Mouse (Mus musculus): ENCODE measurements around the gene Cox6b2. TPM values are rescaled to one million over a fixed set of nuclear protein-coding genes. Genes with fewer than 3 reads are reported as not detected.

Cox6b2 gene
- polyA plus RNA-seq, 1 experiment from 2014 or later = 27.0 TPM

DNA sequence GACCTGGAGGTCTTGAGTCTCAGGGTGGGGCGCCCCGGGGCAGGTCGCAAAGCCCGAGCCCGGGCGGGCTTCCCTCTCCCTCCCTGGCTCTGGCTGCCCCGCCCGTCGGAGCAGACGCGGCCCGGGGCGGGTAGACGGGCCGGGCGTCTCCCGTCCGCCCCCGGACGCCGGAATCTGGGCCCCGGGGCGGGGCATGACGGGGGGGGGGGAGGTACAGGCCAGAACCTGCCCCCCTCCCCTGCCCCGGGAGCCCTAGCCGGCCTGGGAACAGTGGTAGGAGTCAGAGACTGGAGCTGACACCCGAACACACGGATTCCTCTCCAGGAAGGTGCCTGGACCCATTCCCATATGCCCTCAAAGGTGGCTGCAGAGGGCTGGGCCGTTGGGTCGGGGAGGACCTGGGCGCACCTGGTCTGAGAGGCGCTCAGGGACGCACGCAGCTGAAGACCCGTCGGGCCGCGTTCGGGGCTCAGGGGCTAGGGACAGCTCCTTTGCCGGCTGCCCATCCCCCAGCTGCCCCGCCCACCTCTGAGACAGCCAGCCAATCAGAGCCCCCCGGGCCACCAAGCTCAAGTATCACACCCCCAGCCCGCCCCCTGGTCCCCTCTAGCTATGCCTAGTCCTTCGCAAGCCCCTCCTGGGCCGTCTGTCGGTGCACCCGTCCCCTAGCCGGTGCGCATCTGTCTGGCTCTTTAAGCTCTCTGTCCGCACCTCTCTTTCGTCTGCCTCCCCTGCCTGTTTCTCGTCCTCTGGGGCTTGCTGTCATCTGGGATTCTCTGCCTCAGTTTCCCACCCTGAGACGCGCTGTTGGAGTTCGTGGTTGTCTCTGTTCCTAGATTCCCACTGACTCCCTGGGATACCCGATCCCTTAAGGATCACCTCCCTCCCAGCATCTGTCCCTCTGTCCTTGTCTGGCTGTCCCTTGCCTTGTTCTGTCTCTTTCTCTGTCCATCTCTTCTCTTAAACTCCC is 24.3 kb upstream of the Cox6b2 start:
- Histone ChIP-seq H3K9me3 (ENCODE audit: control insufficient read depth, low read length) (no peaks in the 10 kb centered on the region), H3K27me3 (ENCODE audit: control insufficient read depth, insufficient read depth, low read length) (peaks cover 42% of the 10 kb centered on the region), H3K4me3 (ENCODE audit: low read depth, low read length) (peak overlapping the region; percentile 20), H3K27ac (ENCODE audit: low read depth, low read length) (no peak overlapping the region), H3K4me1 (ENCODE audit: control insufficient read depth, insufficient read depth, low read length) (no peaks in the 10 kb centered on the region), H3K9ac (ENCODE audit: low read length) (peak overlapping the region; percentile 42), H3K36me3 (ENCODE audit: control insufficient read depth, insufficient read depth, low read length) (no peaks in the 10 kb centered on the region), H3K4me2 (ENCODE audit: low read depth) (peak overlapping the region; percentile 46)
- WGBS = 3% methylated on average over 36 of the region's 56 CpGs
- ATAC-seq (ENCODE audit: insufficient read depth, low FRiP score, low TSS enrichment) = peak; percentile 85
- peak; percentile 83 for DNase-seq (ENCODE audit: low spot score)

DNA sequence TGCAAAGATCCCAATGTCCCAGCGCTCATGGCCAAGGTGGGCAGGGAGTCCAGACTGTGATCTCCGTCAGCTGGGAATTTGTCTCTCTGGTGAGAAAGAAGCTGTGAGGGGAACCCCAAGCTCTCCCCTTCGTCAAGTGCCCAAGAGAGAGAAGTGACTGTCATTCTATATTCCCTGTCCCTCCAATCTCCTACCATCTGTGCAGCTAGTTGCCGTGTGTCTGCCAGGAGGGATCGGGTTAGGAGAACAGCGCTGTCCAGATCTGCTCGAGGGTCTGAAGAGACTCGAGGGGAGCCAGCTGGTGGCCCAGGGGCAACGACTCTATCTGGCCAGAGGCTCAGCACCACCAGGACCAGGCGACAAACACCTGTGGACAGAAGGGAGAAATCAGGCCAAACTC is 23.2 kb upstream of the Cox6b2 start:
- H3K27me3 ChIP-seq (ENCODE audit: control insufficient read depth, insufficient read depth, low read length) = peaks cover 42% of the 10 kb centered on the region
- H3K9ac ChIP-seq (ENCODE audit: low read length) = no peak overlapping the region
- 44% methylated on average over 10 of the region's 10 CpGs for WGBS

DNA sequence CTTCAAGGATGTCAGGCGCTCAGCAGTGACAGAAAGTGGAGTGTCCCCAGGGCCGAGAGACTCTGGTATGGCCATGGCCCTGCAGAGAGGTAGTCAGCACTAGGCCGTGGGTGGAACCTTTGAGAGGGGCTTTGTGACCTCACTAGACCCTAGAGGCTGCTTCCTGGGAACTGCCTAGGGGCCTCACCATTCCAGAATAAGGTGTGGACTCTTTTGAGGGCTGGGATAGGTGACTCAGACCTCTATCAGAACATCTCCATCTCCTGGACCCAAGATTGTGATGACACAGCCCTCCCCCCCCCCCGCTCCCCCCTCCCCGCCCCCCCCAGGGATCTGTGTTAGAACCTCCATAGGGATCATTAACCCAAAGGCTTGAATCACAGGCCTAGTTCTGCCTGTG is 18.3 kb upstream of the Cox6b2 start, which contains the start of gene Fam71e2:
Gene Fam71e2 (minus strand): TSS at position 101 of the 400 bp plus-strand sequence.
- no peak within 1 kb of the TSS for H3K4me2 ChIP-seq (ENCODE audit: low read depth)
- H3K9me3 ChIP-seq (ENCODE audit: control insufficient read depth, low read length) = no peaks in the 10 kb centered on the region
- H3K36me3 ChIP-seq (ENCODE audit: control insufficient read depth, insufficient read depth, low read length) = no peaks in the 10 kb centered on the region
- peaks cover 10% of the 10 kb centered on the region for H3K27me3 ChIP-seq (ENCODE audit: control insufficient read depth, insufficient read depth, low read length)
- no peak within 1 kb of the TSS for H3K4me3 ChIP-seq (ENCODE audit: low read depth, low read length)
- no peaks in the 10 kb centered on the region for H3K4me1 ChIP-seq (ENCODE audit: control insufficient read depth, insufficient read depth, low read length)
- no peak within 1 kb of the TSS for H3K9ac ChIP-seq (ENCODE audit: low read length)
- no peak within 1 kb of the TSS for H3K27ac ChIP-seq (ENCODE audit: low read depth, low read length)
- 79% methylated on average over 3 of the region's 5 CpGs for WGBS
- DNase-seq (ENCODE audit: low spot score) = no peak
- ATAC-seq (ENCODE audit: insufficient read depth, low FRiP score, low TSS enrichment) = no peak

More for the DNA sequence above, 23.2 kb upstream of the Cox6b2 start:
- ATAC-seq (ENCODE audit: insufficient read depth, low FRiP score, low TSS enrichment) (no peak), DNase-seq (ENCODE audit: low spot score) (no peak)
- no peak overlapping the region for H3K4me3 ChIP-seq (ENCODE audit: low read depth, low read length)
- no peaks in the 10 kb centered on the region for H3K9me3 ChIP-seq (ENCODE audit: control insufficient read depth, low read length)
- H3K27ac ChIP-seq (ENCODE audit: low read depth, low read length) = no peak overlapping the region
- no peaks in the 10 kb centered on the region for H3K36me3 ChIP-seq (ENCODE audit: control insufficient read depth, insufficient read depth, low read length)
- no peak overlapping the region for H3K4me2 ChIP-seq (ENCODE audit: low read depth)
- no peaks in the 10 kb centered on the region for H3K4me1 ChIP-seq (ENCODE audit: control insufficient read depth, insufficient read depth, low read length)

DNA sequence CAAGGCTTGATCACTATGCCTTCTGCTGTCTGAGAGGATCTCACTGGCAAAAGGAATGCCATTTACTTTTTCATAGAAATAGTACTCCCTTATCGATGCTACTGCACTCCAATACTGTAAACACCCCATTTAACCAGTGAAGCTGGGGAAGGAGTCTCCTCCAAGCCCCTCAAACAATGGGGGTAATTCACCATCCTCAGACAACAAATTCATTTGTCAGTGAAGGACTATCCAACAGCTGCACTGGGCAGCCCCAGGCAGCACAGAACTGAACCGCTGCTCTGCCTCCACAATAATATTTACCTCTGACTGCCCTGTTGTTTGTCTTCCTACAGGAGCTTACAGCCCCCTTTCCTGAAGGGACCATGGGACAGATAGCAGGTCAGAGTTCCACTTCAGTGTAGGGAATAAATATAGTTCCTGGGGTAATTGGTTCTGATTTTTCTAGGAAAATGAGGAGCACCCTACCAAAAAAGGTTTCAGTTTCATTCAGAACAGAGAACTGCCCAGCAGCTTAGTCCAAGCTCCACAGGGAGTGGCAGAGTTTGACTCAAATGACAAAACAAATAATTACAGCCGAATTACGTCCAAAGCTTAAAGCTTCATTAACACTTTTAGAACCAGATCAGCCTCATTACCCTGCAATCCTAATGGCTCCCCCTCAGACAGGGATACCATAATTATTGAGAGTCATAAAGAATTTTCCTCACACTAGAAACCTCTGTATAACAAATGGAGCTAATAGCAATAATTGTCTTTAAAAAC is 12.2 kb upstream of the Cox6b2 start:
- H3K27ac ChIP-seq (ENCODE audit: low read depth, low read length) = no peak overlapping the region
- H3K27me3 ChIP-seq (ENCODE audit: control insufficient read depth, insufficient read depth, low read length) = no peaks in the 10 kb centered on the region
- H3K4me1 ChIP-seq (ENCODE audit: control insufficient read depth, insufficient read depth, low read length) = 0 out of 2 replicates have a peak, but pooled peaks cover 3% of the 10 kb centered on the region
- ATAC-seq (ENCODE audit: insufficient read depth, low FRiP score, low TSS enrichment) = no peak
- no peaks in the 10 kb centered on the region for H3K9me3 ChIP-seq (ENCODE audit: control insufficient read depth, low read length)
- WGBS = 13% methylated on average over 4 of the region's 4 CpGs
- H3K9ac ChIP-seq (ENCODE audit: low read length) = no peak overlapping the region
- H3K36me3 ChIP-seq (ENCODE audit: control insufficient read depth, insufficient read depth, low read length) = no peaks in the 10 kb centered on the region
- H3K4me3 ChIP-seq (ENCODE audit: low read depth, low read length) = no peak overlapping the region
- H3K4me2 ChIP-seq (ENCODE audit: low read depth) = no peak overlapping the region
- DNase-seq (ENCODE audit: low spot score) = no peak

DNA sequence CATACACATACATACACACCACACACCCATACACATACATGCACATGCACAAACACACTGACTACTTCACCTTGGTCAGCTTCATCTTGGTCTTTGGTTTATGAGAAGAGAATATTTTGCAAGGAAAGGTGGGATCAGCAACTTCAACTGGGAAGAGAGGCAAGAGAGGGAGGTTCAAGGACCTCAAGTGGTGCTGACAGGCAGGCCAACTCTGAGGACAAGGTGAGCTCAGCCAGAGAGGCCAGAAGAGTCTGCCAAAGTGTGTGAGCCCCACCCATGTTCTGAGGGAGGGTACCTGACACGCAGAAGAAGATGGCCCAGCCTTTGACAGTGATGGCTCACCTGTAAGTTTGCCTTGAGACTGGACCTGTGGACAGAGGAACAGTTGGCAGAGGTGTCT is 6.8 kb upstream of the Cox6b2 start:
- Histone ChIP-seq H3K4me3 (ENCODE audit: low read depth, low read length) (no peak overlapping the region), H3K9me3 (ENCODE audit: control insufficient read depth, low read length) (no peaks in the 10 kb centered on the region), H3K27me3 (ENCODE audit: control insufficient read depth, insufficient read depth, low read length) (no peaks in the 10 kb centered on the region), H3K4me2 (ENCODE audit: low read depth) (no peak overlapping the region), H3K4me1 (ENCODE audit: control insufficient read depth, insufficient read depth, low read length) (no peaks in the 10 kb centered on the region), H3K27ac (ENCODE audit: low read depth, low read length) (no peak overlapping the region), H3K36me3 (ENCODE audit: control insufficient read depth, insufficient read depth, low read length) (no peaks in the 10 kb centered on the region), H3K9ac (ENCODE audit: low read length) (no peak overlapping the region)
- whole genome bisulfite sequencing = 63% methylated on average over 1 of the region's 1 CpGs
- ATAC-seq (ENCODE audit: insufficient read depth, low FRiP score, low TSS enrichment) (no peak), DNase-seq (ENCODE audit: low spot score) (no peak)

DNA sequence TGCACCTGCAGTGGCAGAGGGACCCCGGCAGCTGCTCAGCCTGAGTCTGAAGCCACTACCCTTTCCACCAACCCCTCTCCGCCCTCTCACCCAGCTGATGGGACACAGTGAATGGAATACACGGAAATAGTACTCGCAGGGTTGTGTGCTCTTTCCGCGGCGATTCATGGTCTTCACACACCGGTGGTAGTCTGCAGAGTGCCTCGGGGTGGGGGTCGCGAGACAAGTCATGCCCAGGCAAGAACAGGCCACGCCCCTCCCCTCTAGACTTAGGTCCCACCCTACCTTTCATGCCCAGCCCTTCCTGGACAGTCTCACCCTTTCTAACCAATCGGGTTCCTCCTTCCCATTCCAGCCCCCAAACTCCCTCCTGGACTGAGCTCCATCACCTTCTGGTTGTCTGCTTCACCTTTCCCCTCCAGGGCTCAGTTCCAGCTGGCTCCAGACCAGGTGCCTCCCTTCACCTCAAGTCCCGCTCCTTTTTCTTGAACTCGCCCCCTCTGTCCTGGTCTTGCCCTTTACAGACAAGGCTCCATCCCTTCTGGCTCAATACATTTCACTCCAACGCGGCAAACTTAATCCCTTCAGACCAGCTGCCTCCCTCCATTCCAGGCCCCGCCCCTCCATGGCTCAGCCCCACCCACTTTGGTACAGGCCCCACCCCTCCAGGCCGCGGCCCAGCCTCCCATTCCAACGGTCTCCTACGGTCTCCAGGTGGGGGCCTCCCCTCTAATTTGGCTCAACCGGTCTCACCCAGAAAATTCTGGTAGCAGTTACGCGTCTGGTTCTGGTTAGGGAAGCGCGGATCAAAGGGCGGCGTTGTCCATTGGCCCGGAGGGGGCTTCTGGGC is 698 bp downstream of the Cox6b2 start:
- WGBS = 3% methylated on average over 30 of the region's 30 CpGs

DNA sequence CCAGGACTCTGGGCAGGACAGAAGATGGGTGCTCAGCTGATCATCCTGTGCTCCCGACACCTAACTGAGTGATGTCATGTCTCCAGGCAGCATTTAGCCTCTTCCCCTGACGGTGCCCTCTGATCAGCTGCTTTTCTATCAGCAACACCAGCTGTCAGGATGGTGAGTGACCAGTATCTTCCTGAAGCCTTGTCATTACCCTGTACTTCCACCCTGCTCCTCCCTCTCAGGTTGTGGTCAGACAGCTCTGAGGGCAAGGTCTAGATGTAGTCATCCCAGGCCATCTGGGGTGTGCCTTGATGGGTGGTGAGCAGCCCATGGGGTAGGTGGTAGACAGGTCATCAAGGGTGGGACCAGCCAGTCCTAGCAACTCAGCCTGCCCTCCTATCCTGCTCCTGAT is 3.7 kb downstream of the Cox6b2 start:
- H3K4me2 ChIP-seq (ENCODE audit: low read depth) = no peak overlapping the region
- H3K4me3 ChIP-seq (ENCODE audit: low read depth, low read length) = no peak overlapping the region
- H3K36me3 ChIP-seq (ENCODE audit: control insufficient read depth, insufficient read depth, low read length) = peaks cover 2% of the 10 kb centered on the region
- WGBS = 83% methylated on average over 2 of the region's 2 CpGs
- H3K27me3 ChIP-seq (ENCODE audit: control insufficient read depth, insufficient read depth, low read length) = no peaks in the 10 kb centered on the region
- H3K4me1 ChIP-seq (ENCODE audit: control insufficient read depth, insufficient read depth, low read length) = peaks cover 7% of the 10 kb centered on the region
- ATAC-seq (ENCODE audit: insufficient read depth, low FRiP score, low TSS enrichment) (no peak), DNase-seq (ENCODE audit: low spot score) (no peak)
- no peak overlapping the region for H3K27ac ChIP-seq (ENCODE audit: low read depth, low read length)
- H3K9me3 ChIP-seq (ENCODE audit: control insufficient read depth, low read length) = no peaks in the 10 kb centered on the region
- no peak overlapping the region for H3K9ac ChIP-seq (ENCODE audit: low read length)

More for the DNA sequence above, 698 bp downstream of the Cox6b2 start:
- Histone ChIP-seq H3K36me3 (ENCODE audit: control insufficient read depth, insufficient read depth, low read length) (no peaks in the 10 kb centered on the region; the same call in 1 of the 2 replicates), H3K27ac (ENCODE audit: low read depth, low read length) (no peak overlapping the region), H3K4me3 (ENCODE audit: low read depth, low read length) (peak overlapping the region; percentile 31), H3K9me3 (ENCODE audit: control insufficient read depth, low read length) (no peaks in the 10 kb centered on the region), H3K27me3 (ENCODE audit: control insufficient read depth, insufficient read depth, low read length) (no peaks in the 10 kb centered on the region), H3K4me2 (ENCODE audit: low read depth) (peak overlapping the region; percentile 39), H3K4me1 (ENCODE audit: control insufficient read depth, insufficient read depth, low read length) (peaks cover 7% of the 10 kb centered on the region), H3K9ac (ENCODE audit: low read length) (no peak overlapping the region)
- ATAC-seq (ENCODE audit: insufficient read depth, low FRiP score, low TSS enrichment) (peak; percentile 69), DNase-seq (ENCODE audit: low spot score) (peak; percentile 69)

DNA sequence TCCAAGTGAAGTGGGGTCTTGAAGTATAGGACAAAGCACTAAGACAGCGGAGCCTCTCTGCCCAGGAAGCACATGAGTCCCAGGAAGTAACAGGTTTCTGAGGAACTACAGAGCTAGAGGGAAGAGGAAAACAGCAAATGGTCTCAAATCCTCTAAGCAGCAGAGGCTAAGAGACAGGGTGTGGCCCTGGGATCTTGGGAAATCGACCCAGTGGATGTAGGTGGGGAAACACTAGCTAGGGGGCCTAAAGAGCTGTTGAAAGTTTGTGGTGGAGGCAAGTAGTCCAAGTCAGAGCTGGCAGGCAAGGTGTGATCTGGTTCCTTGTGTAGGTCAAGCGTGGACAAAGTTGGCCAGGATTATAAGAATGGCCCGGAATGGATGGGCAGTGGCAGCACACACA is 4.6 kb downstream of the Cox6b2 start:
- ATAC-seq (ENCODE audit: insufficient read depth, low FRiP score, low TSS enrichment) (no peak), DNase-seq (ENCODE audit: low spot score) (no peak)
- Histone ChIP-seq H3K9ac (ENCODE audit: low read length) (no peak overlapping the region), H3K27ac (ENCODE audit: low read depth, low read length) (no peak overlapping the region), H3K4me2 (ENCODE audit: low read depth) (no peak overlapping the region), H3K27me3 (ENCODE audit: control insufficient read depth, insufficient read depth, low read length) (no peaks in the 10 kb centered on the region), H3K36me3 (ENCODE audit: control insufficient read depth, insufficient read depth, low read length) (peaks cover 2% of the 10 kb centered on the region), H3K4me1 (ENCODE audit: control insufficient read depth, insufficient read depth, low read length) (peaks cover 7% of the 10 kb centered on the region), H3K4me3 (ENCODE audit: low read depth, low read length) (no peak overlapping the region), H3K9me3 (ENCODE audit: control insufficient read depth, low read length) (no peaks in the 10 kb centered on the region)
- 77% methylated on average over 4 of the region's 4 CpGs for WGBS
